In genomic region chr5:34191021-34191420, GRCm38 (mm10) we compare ENCODE assay signal across 10 mouse cellular contexts. TPM values are rescaled to one million over a fixed set of nuclear protein-coding genes. Genes with fewer than 3 reads are reported as not detected.
DNase-seq lines count a peak whose midpoint lies in the region; ATAC-seq and TF ChIP-seq lines count a peak whose summit lies in the region.
"Had no signal": no experiment of that assay in that cellular context is flagged by ENCODE, and none has a peak within 500 bp of the region (broad histone marks: within the 10 kb centered on the region; RNA-seq: fewer than 3 reads in every experiment).

No protein-coding gene starts in this region.

- no peaks in the 10 kb centered on the region for H3K9me3 ChIP-seq in heart, postnatal 0 days (replicated peaks; ENCODE audit: control insufficient read depth, low read length)
- H3K9me3 ChIP-seq in heart, embryonic 10.5 days, result no peaks in the 10 kb centered on the region

- TF ChIP-seq CTCF in heart, postnatal 0 days (IDR thresholded peaks at IDR 0.05; ENCODE audit: low read depth), result no peak

- intact Hi-C loops in heart, postnatal 36 days (cut with DNase I), result loop anchor here (5.0 kb wide), 1 partner anchor 94 kb away; no protein-coding TSS in a partner anchor

- no peak for TF ChIP-seq EP300 in heart, postnatal 0 days (IDR thresholded peaks at IDR 0.05; ENCODE audit: low read depth)

- no peak overlapping the region for H3K4me3 ChIP-seq in heart, postnatal 0 days (ENCODE audit: low read depth, low read length)
- H3K4me3 ChIP-seq in heart, embryonic 10.5 days, result no peak overlapping the region

- peaks cover 31% of the 10 kb centered on the region for H3K4me1 ChIP-seq in heart, postnatal 0 days (ENCODE audit: control insufficient read depth, insufficient read depth)
- H3K4me1 ChIP-seq in heart, embryonic 10.5 days, result peaks cover 38% of the 10 kb centered on the region

- peak; percentile 55 for DNase-seq in heart, postnatal 0 days (ENCODE audit: low spot score)
- DNase-seq in heart, postnatal 36 days, result no peak
- peak; percentile 64 for DNase-seq in urinary bladder, postnatal 14 days (ENCODE audit: low spot score)
- no peak for DNase-seq in urinary bladder, postnatal 25 days (ENCODE audit: low spot score)
- DNase-seq in kidney, postnatal 36 days, result peak; percentile 71 to 80
- DNase-seq in testis, postnatal 14 days (ENCODE audit: low spot score), result peak; percentile 51
- no peak for DNase-seq in heart, embryonic 10.5 days (ENCODE audit: low spot score)
- no peak for DNase-seq in spleen, postnatal 10 days (ENCODE audit: low spot score in 2 of 2)
- DNase-seq: liver had no signal

- H3K27me3 ChIP-seq in heart, postnatal 0 days (ENCODE audit: control insufficient read depth, insufficient read depth, low read length), result no peaks in the 10 kb centered on the region
- H3K27me3 ChIP-seq in heart, embryonic 10.5 days (ENCODE audit: insufficient read depth, poor library complexity, severe bottlenecking), result 0 out of 2 replicates have a peak, but pooled peaks cover 7% of the 10 kb centered on the region

- no peak overlapping the region for H3K4me2 ChIP-seq in heart, postnatal 0 days (ENCODE audit: low read depth, low read length)

- no peak overlapping the region for H3K9ac ChIP-seq in heart, postnatal 0 days (replicated peaks; ENCODE audit: low read depth, low read length)

- H3K36me3 ChIP-seq in heart, postnatal 0 days (replicated peaks; ENCODE audit: control insufficient read depth, insufficient read depth, low read length), result no peaks in the 10 kb centered on the region
- H3K36me3 ChIP-seq in heart, embryonic 10.5 days, result no peaks in the 10 kb centered on the region

- no peak overlapping the region; the same call in 1 of the 2 replicates for H3K27ac ChIP-seq in heart, postnatal 0 days (ENCODE audit: low read depth)
- no peak overlapping the region for H3K27ac ChIP-seq in heart, embryonic 10.5 days

- 51% methylated on average over 4 of the region's 4 CpGs for WGBS in heart, postnatal 0 days
- WGBS in heart, embryonic 10.5 days, result 52% methylated on average over 4 of the region's 4 CpGs

- no peak for ATAC-seq in heart, postnatal 0 days (ENCODE audit: insufficient read depth, low read depth)
- ATAC-seq: inflammation-experienced regulatory T-cells, adult 6 months had no signal

RNA-seq across cellular contexts. Expression of gene Mxd4, which starts 3.5 kb away (rescaled TPM):
- total RNA-seq in heart, postnatal 0 days (2014; rRNA removed; ENCODE audit: low replicate concordance), result 104 and 114 TPM in 2 replicates
- polyA plus RNA-seq in heart, postnatal 0 days (2015; fragmentation: Nextera tagmentation; extraction: Ambion mirVana), result 22.5 and 24.5 TPM in 2 replicates
- 10 to 100 TPM; 73.8 to 84.6 TPM for total RNA-seq in heart, postnatal 36 days (2021)
- polyA plus RNA-seq in heart, embryonic 10.5 days (2016; fragmentation: Nextera tagmentation; extraction: Ambion mirVana), result 21.6 and 22.5 TPM in 2 replicates

RNA-seq across cellular contexts. Expression of gene Haus3, which starts 21.7 kb away (rescaled TPM):
- total RNA-seq in heart, postnatal 0 days (2014; rRNA removed; ENCODE audit: low replicate concordance), result 5.6 and 17.9 TPM in 2 replicates
- polyA plus RNA-seq in heart, postnatal 0 days (2015; fragmentation: Nextera tagmentation; extraction: Ambion mirVana), result 11.4 and 11.6 TPM in 2 replicates
- total RNA-seq in heart, postnatal 36 days (2021), result 1 to 10 TPM; 3.4 to 4.1 TPM
- polyA plus RNA-seq in heart, embryonic 10.5 days (2016; fragmentation: Nextera tagmentation; extraction: Ambion mirVana), result 32.8 and 43.0 TPM in 2 replicates

RNA-seq across cellular contexts. Expression of gene Poln, which starts 21.8 kb away (rescaled TPM):
- 0.19 TPM in 1 of 2 replicates, not detected in the other for total RNA-seq in heart, postnatal 0 days (2014; rRNA removed; ENCODE audit: low replicate concordance)
- 0.54 and 1.3 TPM in 2 replicates for polyA plus RNA-seq in heart, postnatal 0 days (2015; fragmentation: Nextera tagmentation; extraction: Ambion mirVana)
- 1 to 10 TPM; 2.6 to 3.5 TPM for total RNA-seq in heart, postnatal 36 days (2021)
- 0.23 and 0.64 TPM in 2 replicates for polyA plus RNA-seq in heart, embryonic 10.5 days (2016; fragmentation: Nextera tagmentation; extraction: Ambion mirVana)

Comparison
In these comparisons a context has a peak if more than half of its experiments do, and no peak if none do; other contexts are left out.
1. DNase-seq: peak in heart, postnatal 0 days (single experiment), urinary bladder, postnatal 14 days (single experiment), kidney, postnatal 36 days (2 of 2) and testis, postnatal 14 days (single experiment); none in heart, postnatal 36 days (0 of 2), urinary bladder, postnatal 25 days (single experiment), heart, embryonic 10.5 days (single experiment) and spleen, postnatal 10 days (0 of 2).